Comparison of ENCODE assay signal across 8 mouse cellular contexts in the genomic region with DNA sequence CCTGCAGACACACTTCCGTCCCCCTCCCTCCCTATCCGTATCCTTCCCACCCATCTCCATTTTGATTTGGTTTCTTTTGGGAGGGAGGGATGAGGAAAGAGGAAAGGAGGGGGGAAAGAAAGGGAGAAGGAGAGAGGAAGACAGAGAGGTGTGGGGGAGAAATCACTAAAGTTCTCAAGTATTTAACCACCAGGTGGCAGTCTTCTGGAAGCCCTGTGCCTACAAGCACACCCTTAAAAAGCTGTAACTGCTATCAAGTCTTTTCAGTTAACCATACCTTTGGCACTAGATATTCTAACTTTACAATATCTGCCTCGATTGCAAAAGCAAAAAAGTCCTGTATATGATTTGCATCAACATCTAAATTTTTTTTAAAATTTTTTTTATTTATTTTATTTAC. TPM values are rescaled to one million over a fixed set of nuclear protein-coding genes. Genes with fewer than 3 reads are reported as not detected.
DNase-seq lines count a peak whose midpoint lies in the region; TF ChIP-seq lines count a peak whose summit lies in the region.

No protein-coding gene starts in this region.

- peak; percentile 40 to 83 for DNase-seq in cerebellum, postnatal 10 days
- DNase-seq in cerebellum, postnatal 25 days: no peak
- DNase-seq in left cerebral cortex, adult 2 months (ENCODE audit: extremely low spot score in 1 of 2, low spot score in 2 of 2): no peak
- DNase-seq in left cerebral cortex, adult 18-20 months (ENCODE audit: low spot score in 2 of 2): no peak
- peak; percentile 49 for DNase-seq in R1 (ENCODE audit: low read depth, low spot score)
- peak; percentile 54 for DNase-seq in lung, postnatal 10 days
- DNase-seq in urinary bladder, postnatal 36 days (ENCODE audit: low spot score in 2 of 2): no peak
- DNase-seq in right cerebral cortex, adult 18-20 months: no peak

- H3K27ac ChIP-seq in left cerebral cortex, adult 2 months: no peak overlapping the region

- TF ChIP-seq CTCF in left cerebral cortex, adult 2 months (IDR thresholded peaks at IDR 0.05): peak; percentile 75

- H3K4me3 ChIP-seq in left cerebral cortex, adult 2 months: no peak overlapping the region

- intact Hi-C loops in left cerebral cortex, adult 2 months (cut with DNase I): loop anchor here (1.0 to 5.0 kb wide), 3 partner anchors 35 to 345 kb away; partner anchors contain the start of gene Uvrag

RNA-seq across cellular contexts. Expression of gene Uvrag, which starts 33.4 kb away (rescaled TPM):
- total RNA-seq in left cerebral cortex, adult 2 months (2021): 10 to 100 TPM; 47.6 to 68.3 TPM
- 10 to 100 TPM; 51.7 to 56.8 TPM for total RNA-seq in left cerebral cortex, adult 18-20 months (2021)

Comparison
In these comparisons a context has a peak if more than half of its experiments do, and no peak if none do; other contexts are left out.
1. DNase-seq: peak in cerebellum, postnatal 10 days (2 of 2), R1 (single experiment) and lung, postnatal 10 days (single experiment); none in cerebellum, postnatal 25 days (0 of 2), left cerebral cortex, adult 2 months (0 of 2), left cerebral cortex, adult 18-20 months (0 of 2), urinary bladder, postnatal 36 days (0 of 2) and right cerebral cortex, adult 18-20 months (single experiment).